Mouse (Mus musculus): ENCODE measurements around the gene Prkg1. TPM values are rescaled to one million over a fixed set of nuclear protein-coding genes. Genes with fewer than 3 reads are reported as not detected.

Prkg1 gene
- polyA plus RNA-seq, 1 experiment from 2014 or later = 10.3 TPM

GRCm38 (mm10) chr19:31530616-31531015 lies 234.2 kb downstream of the Prkg1 start:
- Histone ChIP-seq H3K4me1 (ENCODE audit: control insufficient read depth, insufficient read depth, low read length) (no peaks in the 10 kb centered on the region), H3K27ac (ENCODE audit: low read depth, low read length) (no peak overlapping the region), H3K9me3 (ENCODE audit: control insufficient read depth, low read length) (no peaks in the 10 kb centered on the region), H3K4me3 (ENCODE audit: low read depth, low read length) (no peak overlapping the region), H3K4me2 (ENCODE audit: low read depth, low read length) (no peak overlapping the region), H3K27me3 (ENCODE audit: control insufficient read depth, insufficient read depth, low read length) (no peaks in the 10 kb centered on the region), H3K9ac (replicated peaks; ENCODE audit: low read depth, low read length) (no peak overlapping the region), H3K36me3 (ENCODE audit: control insufficient read depth, insufficient read depth, low read length) (no peaks in the 10 kb centered on the region)
- 28% methylated on average over 5 of the region's 5 CpGs for WGBS
- ATAC-seq (ENCODE audit: low read depth) = no peak; the same call in 1 of the 2 replicates

DNA sequence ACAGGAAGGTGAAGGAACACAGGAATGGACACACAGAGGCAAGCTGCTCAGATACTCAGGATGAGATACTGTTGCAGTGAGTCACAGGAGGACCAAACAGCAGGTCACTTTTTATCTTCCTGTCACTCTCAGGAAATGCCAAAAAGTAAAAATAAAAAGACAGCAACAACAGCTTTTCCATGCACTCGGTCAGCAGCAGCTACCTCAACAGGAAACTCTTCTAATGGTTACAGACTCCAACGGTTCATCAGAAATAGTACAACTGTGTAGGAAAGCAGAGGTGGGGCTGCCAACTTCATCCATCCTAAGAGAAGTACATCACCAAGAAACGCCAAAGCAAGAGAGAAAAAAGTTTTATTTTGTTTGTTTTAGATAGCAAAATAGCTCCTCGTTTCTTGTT lies 234.9 kb downstream of the Prkg1 start:
- no peak overlapping the region for H3K4me3 ChIP-seq (ENCODE audit: low read depth, low read length)
- no peak overlapping the region for H3K9ac ChIP-seq (replicated peaks; ENCODE audit: low read depth, low read length)
- no peaks in the 10 kb centered on the region for H3K4me1 ChIP-seq (ENCODE audit: control insufficient read depth, insufficient read depth, low read length)
- H3K27me3 ChIP-seq (ENCODE audit: control insufficient read depth, insufficient read depth, low read length) = no peaks in the 10 kb centered on the region
- no peaks in the 10 kb centered on the region for H3K9me3 ChIP-seq (ENCODE audit: control insufficient read depth, low read length)
- no peaks in the 10 kb centered on the region for H3K36me3 ChIP-seq (ENCODE audit: control insufficient read depth, insufficient read depth, low read length)
- H3K27ac ChIP-seq (ENCODE audit: low read depth, low read length) = no peak overlapping the region
- 73% methylated on average over 4 of the region's 4 CpGs for WGBS
- no peak for ATAC-seq (ENCODE audit: low read depth)
- no peak overlapping the region for H3K4me2 ChIP-seq (ENCODE audit: low read depth, low read length)

GRCm38 (mm10) chr19:31514490-31514889 lies 250.3 kb downstream of the Prkg1 start:
- ATAC-seq (ENCODE audit: low read depth) = no peak
- Histone ChIP-seq H3K9ac (replicated peaks; ENCODE audit: low read depth, low read length) (no peak overlapping the region), H3K4me3 (ENCODE audit: low read depth, low read length) (no peak overlapping the region), H3K36me3 (ENCODE audit: control insufficient read depth, insufficient read depth, low read length) (no peaks in the 10 kb centered on the region), H3K4me1 (ENCODE audit: control insufficient read depth, insufficient read depth, low read length) (no peaks in the 10 kb centered on the region), H3K27ac (ENCODE audit: low read depth, low read length) (no peak overlapping the region), H3K9me3 (ENCODE audit: control insufficient read depth, low read length) (no peaks in the 10 kb centered on the region), H3K27me3 (ENCODE audit: control insufficient read depth, insufficient read depth, low read length) (no peaks in the 10 kb centered on the region), H3K4me2 (ENCODE audit: low read depth, low read length) (no peak overlapping the region)
- WGBS = 92% methylated on average over 2 of the region's 2 CpGs

DNA sequence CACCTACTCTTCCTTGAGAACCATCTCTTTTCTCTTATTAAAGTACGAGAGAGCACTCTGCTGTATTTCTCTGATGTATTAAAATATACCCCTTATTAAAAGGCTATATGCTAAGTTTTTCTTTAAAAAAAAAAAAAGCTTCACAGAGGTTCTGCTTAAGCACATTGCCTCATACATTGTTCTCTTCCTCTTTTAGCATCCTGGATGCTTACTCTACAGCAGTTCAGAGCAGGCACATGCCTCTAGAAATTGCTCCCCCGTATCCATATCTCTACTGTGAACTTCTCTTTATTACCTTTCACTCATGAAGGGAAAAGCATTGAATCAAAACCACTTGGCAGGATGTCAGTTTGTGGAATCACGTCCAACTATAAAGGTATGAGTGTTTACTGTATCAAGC lies 257.0 kb downstream of the Prkg1 start:
- no peak overlapping the region for H3K9ac ChIP-seq (replicated peaks; ENCODE audit: low read depth, low read length)
- no peaks in the 10 kb centered on the region for H3K9me3 ChIP-seq (ENCODE audit: control insufficient read depth, low read length)
- no peaks in the 10 kb centered on the region for H3K27me3 ChIP-seq (ENCODE audit: control insufficient read depth, insufficient read depth, low read length)
- ATAC-seq (ENCODE audit: low read depth) = no peak
- H3K36me3 ChIP-seq (ENCODE audit: control insufficient read depth, insufficient read depth, low read length) = no peaks in the 10 kb centered on the region
- 71% methylated on average over 3 of the region's 3 CpGs for WGBS
- no peak overlapping the region for H3K4me2 ChIP-seq (ENCODE audit: low read depth, low read length)
- no peak overlapping the region for H3K4me3 ChIP-seq (ENCODE audit: low read depth, low read length)
- H3K4me1 ChIP-seq (ENCODE audit: control insufficient read depth, insufficient read depth, low read length) = no peaks in the 10 kb centered on the region
- H3K27ac ChIP-seq (ENCODE audit: low read depth, low read length) = no peak overlapping the region

GRCm38 (mm10) chr19:31506296-31506695 lies 258.5 kb downstream of the Prkg1 start:
- Histone ChIP-seq H3K4me3 (ENCODE audit: low read depth, low read length) (no peak overlapping the region), H3K27ac (ENCODE audit: low read depth, low read length) (no peak overlapping the region), H3K36me3 (ENCODE audit: control insufficient read depth, insufficient read depth, low read length) (no peaks in the 10 kb centered on the region), H3K27me3 (ENCODE audit: control insufficient read depth, insufficient read depth, low read length) (no peaks in the 10 kb centered on the region), H3K4me2 (ENCODE audit: low read depth, low read length) (no peak overlapping the region), H3K9ac (replicated peaks; ENCODE audit: low read depth, low read length) (no peak overlapping the region), H3K9me3 (ENCODE audit: control insufficient read depth, low read length) (no peaks in the 10 kb centered on the region), H3K4me1 (ENCODE audit: control insufficient read depth, insufficient read depth, low read length) (no peaks in the 10 kb centered on the region)
- ATAC-seq (ENCODE audit: low read depth) = no peak
- WGBS = 90% methylated on average over 2 of the region's 2 CpGs

- no peak for ATAC-seq (ENCODE audit: low read depth)
- no peaks in the 10 kb centered on the region for H3K4me1 ChIP-seq (ENCODE audit: control insufficient read depth, insufficient read depth, low read length)
- no peak overlapping the region for H3K4me2 ChIP-seq (ENCODE audit: low read depth, low read length)
- H3K9ac ChIP-seq (replicated peaks; ENCODE audit: low read depth, low read length) = no peak overlapping the region
- H3K36me3 ChIP-seq (ENCODE audit: control insufficient read depth, insufficient read depth, low read length) = no peaks in the 10 kb centered on the region
- H3K27me3 ChIP-seq (ENCODE audit: control insufficient read depth, insufficient read depth, low read length) = no peaks in the 10 kb centered on the region
- H3K9me3 ChIP-seq (ENCODE audit: control insufficient read depth, low read length) = no peaks in the 10 kb centered on the region
- H3K27ac ChIP-seq (ENCODE audit: low read depth, low read length) = no peak overlapping the region
- no peak overlapping the region for H3K4me3 ChIP-seq (ENCODE audit: low read depth, low read length)
- 100% methylated on average over 2 of the region's 2 CpGs for WGBS
Observed at GRCm38 (mm10) chr19:31505041-31505440, 259.8 kb downstream of the Prkg1 start.

- H3K27me3 ChIP-seq (ENCODE audit: control insufficient read depth, insufficient read depth, low read length) = no peaks in the 10 kb centered on the region
- no peaks in the 10 kb centered on the region for H3K9me3 ChIP-seq (ENCODE audit: control insufficient read depth, low read length)
- 93% methylated on average over 4 of the region's 4 CpGs for WGBS
- H3K4me2 ChIP-seq (ENCODE audit: low read depth, low read length) = no peak overlapping the region
- H3K4me1 ChIP-seq (ENCODE audit: control insufficient read depth, insufficient read depth, low read length) = no peaks in the 10 kb centered on the region
- no peak overlapping the region for H3K9ac ChIP-seq (replicated peaks; ENCODE audit: low read depth, low read length)
- ATAC-seq (ENCODE audit: low read depth) = no peak
- H3K4me3 ChIP-seq (ENCODE audit: low read depth, low read length) = no peak overlapping the region
- H3K36me3 ChIP-seq (ENCODE audit: control insufficient read depth, insufficient read depth, low read length) = no peaks in the 10 kb centered on the region
- H3K27ac ChIP-seq (ENCODE audit: low read depth, low read length) = no peak overlapping the region
Observed at GRCm38 (mm10) chr19:31497386-31497785, 267.4 kb downstream of the Prkg1 start.

DNA sequence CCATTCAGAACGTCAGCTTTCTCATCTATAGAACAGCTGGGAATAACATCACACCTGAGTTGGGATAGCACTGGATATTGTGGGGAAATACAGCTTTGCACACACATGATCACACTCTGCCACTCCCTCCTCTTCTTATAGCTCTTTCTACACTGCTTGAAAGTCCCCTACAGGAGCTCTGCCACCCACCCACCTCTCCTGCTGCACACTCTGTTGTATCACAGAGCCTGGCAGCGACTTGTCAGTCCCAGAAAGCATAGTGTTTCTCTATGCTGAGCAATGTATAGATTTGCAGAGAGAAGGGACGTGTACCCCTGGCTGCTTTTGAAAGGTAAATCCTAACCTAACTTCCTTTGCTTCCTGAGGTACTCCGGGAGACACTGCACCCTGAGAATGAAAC lies 275.2 kb downstream of the Prkg1 start:
- Histone ChIP-seq H3K9ac (replicated peaks; ENCODE audit: low read depth, low read length) (no peak overlapping the region), H3K4me2 (ENCODE audit: low read depth, low read length) (no peak overlapping the region), H3K4me3 (ENCODE audit: low read depth, low read length) (no peak overlapping the region), H3K9me3 (ENCODE audit: control insufficient read depth, low read length) (no peaks in the 10 kb centered on the region), H3K27ac (ENCODE audit: low read depth, low read length) (no peak overlapping the region), H3K4me1 (ENCODE audit: control insufficient read depth, insufficient read depth, low read length) (no peaks in the 10 kb centered on the region), H3K27me3 (ENCODE audit: control insufficient read depth, insufficient read depth, low read length) (no peaks in the 10 kb centered on the region), H3K36me3 (ENCODE audit: control insufficient read depth, insufficient read depth, low read length) (no peaks in the 10 kb centered on the region)
- 74% methylated on average over 4 of the region's 4 CpGs for WGBS
- ATAC-seq (ENCODE audit: low read depth) = no peak

DNA sequence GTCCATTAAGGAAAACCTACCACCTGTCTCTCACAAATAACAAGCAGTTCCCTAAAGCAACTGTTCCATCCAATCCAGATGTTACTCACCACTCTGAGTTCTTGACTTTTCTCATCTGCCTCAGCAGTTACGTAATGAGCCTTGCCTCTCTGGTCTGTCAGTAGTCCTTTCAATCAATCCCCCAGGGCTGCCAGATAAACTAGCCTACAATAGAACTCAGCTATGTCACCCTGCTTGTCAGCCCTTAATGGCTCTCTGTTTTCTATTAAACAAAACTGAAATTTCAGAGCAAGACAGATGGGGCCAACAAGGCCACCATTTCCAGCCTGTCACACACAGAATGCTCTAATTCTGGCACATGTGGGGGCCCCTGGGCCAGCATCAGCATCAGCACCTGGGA lies 293.1 kb downstream of the Prkg1 start:
- Histone ChIP-seq H3K27ac (ENCODE audit: low read depth, low read length) (no peak overlapping the region), H3K4me2 (ENCODE audit: low read depth, low read length) (no peak overlapping the region), H3K9ac (replicated peaks; ENCODE audit: low read depth, low read length) (no peak overlapping the region), H3K9me3 (ENCODE audit: control insufficient read depth, low read length) (no peaks in the 10 kb centered on the region), H3K27me3 (ENCODE audit: control insufficient read depth, insufficient read depth, low read length) (no peaks in the 10 kb centered on the region), H3K4me1 (ENCODE audit: control insufficient read depth, insufficient read depth, low read length) (no peaks in the 10 kb centered on the region), H3K36me3 (ENCODE audit: control insufficient read depth, insufficient read depth, low read length) (no peaks in the 10 kb centered on the region), H3K4me3 (ENCODE audit: low read depth, low read length) (no peak overlapping the region)
- ATAC-seq (ENCODE audit: low read depth) = no peak
- WGBS = 37% methylated on average over 1 of the region's 1 CpGs

DNA sequence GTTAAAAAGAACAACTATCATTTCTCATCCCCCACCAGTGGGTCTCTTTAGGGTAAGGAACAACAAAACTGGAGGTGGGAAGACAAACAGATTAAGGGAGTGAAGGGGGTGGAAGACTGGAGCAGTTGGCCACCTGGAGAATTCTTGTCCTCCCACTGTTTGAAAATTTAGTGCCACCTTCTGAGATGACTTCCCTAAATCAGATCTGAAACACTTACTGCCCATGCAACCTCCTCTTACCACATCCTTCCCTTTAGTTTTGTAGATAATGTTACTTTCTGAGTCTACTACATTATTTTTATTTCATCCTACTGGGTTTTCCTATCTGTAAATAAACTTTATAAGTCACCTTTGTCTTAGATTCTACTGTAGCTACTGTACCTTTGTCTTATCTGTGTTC lies 304.6 kb downstream of the Prkg1 start:
- H3K9me3 ChIP-seq (ENCODE audit: control insufficient read depth, low read length) = no peaks in the 10 kb centered on the region
- no peak overlapping the region for H3K4me2 ChIP-seq (ENCODE audit: low read depth, low read length)
- no peak overlapping the region for H3K27ac ChIP-seq (ENCODE audit: low read depth, low read length)
- H3K9ac ChIP-seq (replicated peaks; ENCODE audit: low read depth, low read length) = no peak overlapping the region
- H3K36me3 ChIP-seq (ENCODE audit: control insufficient read depth, insufficient read depth, low read length) = no peaks in the 10 kb centered on the region
- no peak for ATAC-seq (ENCODE audit: low read depth)
- H3K4me3 ChIP-seq (ENCODE audit: low read depth, low read length) = no peak overlapping the region
- H3K4me1 ChIP-seq (ENCODE audit: control insufficient read depth, insufficient read depth, low read length) = no peaks in the 10 kb centered on the region
- H3K27me3 ChIP-seq (ENCODE audit: control insufficient read depth, insufficient read depth, low read length) = no peaks in the 10 kb centered on the region
